Mouse (Mus musculus) CH12.LX (cell line): ENCODE measurements around the gene Slc25a10.

ENCODE experiments used
- CHD1 ChIP-seq: IDR thresholded peaks from 2 replicates; pipeline ENCODE4 v1.6.1; 2012; ENCODE audit warnings: low read depth, low read length, improper control_type of control experiment, inconsistent platforms
- CHD2 ChIP-seq: IDR thresholded peaks from 2 replicates; pipeline ENCODE4 v1.6.1; 2011; ENCODE audit warnings: low read length, improper control_type of control experiment
- CTCF ChIP-seq, 2 experiments: IDR thresholded peaks in 1 of 2; conservative IDR thresholded peaks in 1 of 2; 2 replicates each; pipeline ENCODE4 v1.5.1; 2011 to 2012; ENCODE audit warnings: low read depth in 2 of 2, low read length in 2 of 2, improper control_type of control experiment in 1 of 2, inconsistent platforms in 1 of 2, mild to moderate bottlenecking in 1 of 2, moderate library complexity in 1 of 2
- E2F4 ChIP-seq: IDR thresholded peaks from 2 replicates; pipeline ENCODE4 v1.6.1; 2011; ENCODE audit warnings: low read depth, low read length, improper control_type of control experiment; ENCODE audit not compliant: insufficient replicate concordance
- ELF1 ChIP-seq: IDR thresholded peaks from 2 replicates; pipeline ENCODE4 v1.6.1; 2014; ENCODE audit warnings: low read depth, mild to moderate bottlenecking, inconsistent platforms, low read length, improper control_type of control experiment
- EP300 ChIP-seq: IDR thresholded peaks from 2 replicates; pipeline ENCODE4 v1.6.1; 2011; ENCODE audit warnings: low read length, improper control_type of control experiment
- MAFK ChIP-seq: IDR thresholded peaks from 2 replicates; pipeline ENCODE4 v1.6.1; 2011; ENCODE audit warnings: low read length, improper control_type of control experiment; ENCODE audit not compliant: insufficient replicate concordance
- MAZ ChIP-seq: IDR thresholded peaks from 2 replicates; pipeline ENCODE4 v1.6.1; 2012; ENCODE audit warnings: low read depth, mild to moderate bottlenecking, inconsistent platforms, low read length, improper control_type of control experiment, moderate library complexity
- MYC ChIP-seq: IDR thresholded peaks from 2 replicates; pipeline ENCODE4 v1.6.1; 2011; ENCODE audit warnings: low read depth, mild to moderate bottlenecking, improper control_type of control experiment, low read length
- PAX5 ChIP-seq: IDR thresholded peaks from 2 replicates; pipeline ENCODE4 v1.6.1; 2012; ENCODE audit warnings: low read length, inconsistent platforms, mixed read lengths
- POLR2A ChIP-seq: IDR thresholded peaks from 2 replicates; pipeline ENCODE4 v1.6.1; 2011; ENCODE audit warnings: low read depth, mild to moderate bottlenecking, improper control_type of control experiment, low read length
- TBP ChIP-seq: conservative IDR thresholded peaks from 2 replicates; pipeline ENCODE4 v1.6.1; 2011; ENCODE audit warnings: low read depth, low read length, improper control_type of control experiment
- USF2 ChIP-seq: conservative IDR thresholded peaks from 2 replicates; pipeline ENCODE4 v1.6.1; 2011; ENCODE audit warnings: low read depth, low read length, improper control_type of control experiment
- ZKSCAN1 ChIP-seq: IDR thresholded peaks from 2 replicates; pipeline ENCODE4 v1.6.1; 2012; ENCODE audit warnings: low read depth, inconsistent platforms, low read length, improper control_type of control experiment, borderline replicate concordance

- TF ChIP-seq E2F4 (no peak), MAZ (no peak), MAFK (no peak), CTCF (conservative IDR thresholded peaks at IDR 0.05 in 1 of 2, IDR thresholded peaks at IDR 0.05 in 1 of 2; ENCODE audit: low read depth in 2 of 2, low read length in 2 of 2) (no peak), POLR2A (no peak), MYC (no peak), PAX5 (no peak), EP300 (no peak), ZKSCAN1 (no peak), USF2 (no peak), TBP (no peak), CHD2 (no peak), ELF1 (no peak), CHD1 (no peak)
These were observed 16.7 kb downstream of the Slc25a10 start for GRCm38 (mm10) chr11:120508290-120508870.
